Mouse (Mus musculus): ENCODE results near the gene Nup62cl. TPM values are rescaled to one million over a fixed set of nuclear protein-coding genes. Genes with fewer than 3 reads are reported as not detected.

The Nup62cl gene
- total RNA-seq (2018; cell fraction: chromatin; rRNA removed): not detected
- not detected for total RNA-seq (2018; cell fraction: cytosol; rRNA removed)
- not detected for total RNA-seq (2018; cell fraction: nucleus; rRNA removed)
- not detected in 3 replicates for polyA plus RNA-seq (2018)

DNA sequence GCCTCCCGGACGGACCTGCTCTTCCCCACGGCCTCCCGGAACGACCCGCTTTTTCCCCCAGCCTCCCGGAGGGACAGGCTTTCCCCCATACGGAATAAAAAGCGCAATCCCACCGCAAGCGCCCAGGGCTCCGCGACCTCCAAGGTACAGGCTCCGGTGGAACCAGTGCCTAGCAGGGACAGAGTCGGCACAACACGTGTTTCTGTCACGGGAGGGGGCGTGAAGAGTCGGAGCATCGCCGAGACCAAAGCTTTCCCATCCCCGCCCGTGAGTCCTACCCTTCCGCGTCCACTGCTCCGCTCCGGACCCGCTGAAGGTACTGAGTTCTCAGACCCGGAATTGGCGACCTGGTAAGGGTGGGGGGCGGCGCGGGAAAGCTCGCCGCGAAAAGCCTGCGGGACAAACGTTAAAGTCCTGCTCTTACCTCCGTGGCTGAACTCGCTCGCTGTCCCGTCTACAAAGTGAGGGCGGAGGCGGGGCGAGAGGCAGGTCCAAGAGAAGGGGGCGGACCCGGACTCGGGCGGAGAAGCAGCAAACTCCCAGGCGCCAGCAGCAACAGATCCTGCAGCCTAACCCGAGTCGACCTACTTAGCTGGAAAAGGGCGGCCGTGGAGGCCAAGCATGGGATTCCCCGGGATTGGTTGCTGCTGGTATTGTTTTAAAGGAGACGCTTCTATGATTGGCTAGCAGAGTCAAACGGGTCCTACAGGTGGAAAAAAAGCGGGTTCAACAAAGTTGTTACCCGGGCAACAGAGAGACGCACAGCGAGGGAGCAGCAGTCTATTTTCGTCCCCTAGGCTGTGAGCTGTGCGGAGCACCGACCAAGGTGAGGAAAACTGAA, at the start of gene Nup62cl, which contains the start of gene Pih1h3b:
Gene Nup62cl (minus strand): TSS at position 578 of the 841 bp plus-strand sequence.
Gene Pih1h3b (plus strand): TSS at position 745 of the 841 bp plus-strand sequence.
- Histone ChIP-seq H3K27ac (no peak within 1 kb of the TSS), H3K36me3 (ENCODE audit: inconsistent target) (no peaks in the 10 kb centered on the region), H3K4me3 (ENCODE audit: inconsistent target) (no peak within 1 kb of the TSS), H3K79me2 (ENCODE audit: inconsistent target) (no peaks in the 10 kb centered on the region)
- WGBS (ENCODE audit: missing documents): 31% methylated on average over 49 of the region's 64 CpGs

DNA sequence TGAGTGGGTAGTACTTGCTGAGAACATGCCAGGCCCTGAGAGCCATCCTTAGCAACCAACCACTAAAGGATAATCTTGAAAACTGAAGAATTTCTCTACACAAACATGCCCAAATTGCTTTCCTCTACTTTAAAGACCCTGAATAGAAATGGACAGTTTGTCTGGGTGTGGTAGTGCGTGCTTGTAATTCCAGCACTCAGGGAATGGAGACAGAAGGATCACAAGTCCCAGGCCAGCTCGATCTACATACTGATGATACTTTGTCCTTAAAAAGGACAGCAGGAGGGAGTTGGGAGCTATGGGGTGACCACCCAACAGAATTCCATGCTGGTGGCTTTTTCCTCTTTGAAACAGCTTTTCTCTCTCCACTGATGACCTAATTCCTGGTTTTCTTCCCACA, 31.6 kb upstream of the Nup62cl start:
- Histone ChIP-seq H3K27ac (no peak overlapping the region), H3K79me2 (ENCODE audit: inconsistent target) (no peaks in the 10 kb centered on the region), H3K36me3 (ENCODE audit: inconsistent target) (no peaks in the 10 kb centered on the region), H3K4me3 (ENCODE audit: inconsistent target) (no peak overlapping the region)
- WGBS (ENCODE audit: missing documents): 81% methylated on average over 2 of the region's 2 CpGs

DNA sequence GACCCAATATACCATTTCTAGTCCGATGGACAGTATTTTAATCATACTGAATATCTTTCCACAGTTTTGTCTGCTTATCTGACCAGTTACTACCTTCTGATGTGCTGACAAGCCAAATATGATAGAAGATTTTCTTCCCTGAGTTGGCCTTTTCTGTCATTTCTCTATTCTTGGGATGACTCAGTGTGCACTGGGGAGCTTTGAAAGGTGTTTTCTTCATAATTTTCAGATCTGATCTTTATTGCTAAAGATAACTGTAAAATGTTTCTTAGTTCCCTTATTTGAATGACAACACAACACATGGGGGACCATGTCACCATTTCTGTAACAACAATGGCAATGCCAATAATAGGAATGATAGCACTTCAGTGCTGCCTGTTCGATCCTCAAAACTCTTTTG, 20.0 kb upstream of the Nup62cl start:
- 97% methylated on average over 2 of the region's 2 CpGs for WGBS (ENCODE audit: missing documents)
- Histone ChIP-seq H3K79me2 (ENCODE audit: inconsistent target) (no peaks in the 10 kb centered on the region), H3K36me3 (ENCODE audit: inconsistent target) (no peaks in the 10 kb centered on the region), H3K27ac (no peak overlapping the region), H3K4me3 (ENCODE audit: inconsistent target) (no peak overlapping the region)

DNA sequence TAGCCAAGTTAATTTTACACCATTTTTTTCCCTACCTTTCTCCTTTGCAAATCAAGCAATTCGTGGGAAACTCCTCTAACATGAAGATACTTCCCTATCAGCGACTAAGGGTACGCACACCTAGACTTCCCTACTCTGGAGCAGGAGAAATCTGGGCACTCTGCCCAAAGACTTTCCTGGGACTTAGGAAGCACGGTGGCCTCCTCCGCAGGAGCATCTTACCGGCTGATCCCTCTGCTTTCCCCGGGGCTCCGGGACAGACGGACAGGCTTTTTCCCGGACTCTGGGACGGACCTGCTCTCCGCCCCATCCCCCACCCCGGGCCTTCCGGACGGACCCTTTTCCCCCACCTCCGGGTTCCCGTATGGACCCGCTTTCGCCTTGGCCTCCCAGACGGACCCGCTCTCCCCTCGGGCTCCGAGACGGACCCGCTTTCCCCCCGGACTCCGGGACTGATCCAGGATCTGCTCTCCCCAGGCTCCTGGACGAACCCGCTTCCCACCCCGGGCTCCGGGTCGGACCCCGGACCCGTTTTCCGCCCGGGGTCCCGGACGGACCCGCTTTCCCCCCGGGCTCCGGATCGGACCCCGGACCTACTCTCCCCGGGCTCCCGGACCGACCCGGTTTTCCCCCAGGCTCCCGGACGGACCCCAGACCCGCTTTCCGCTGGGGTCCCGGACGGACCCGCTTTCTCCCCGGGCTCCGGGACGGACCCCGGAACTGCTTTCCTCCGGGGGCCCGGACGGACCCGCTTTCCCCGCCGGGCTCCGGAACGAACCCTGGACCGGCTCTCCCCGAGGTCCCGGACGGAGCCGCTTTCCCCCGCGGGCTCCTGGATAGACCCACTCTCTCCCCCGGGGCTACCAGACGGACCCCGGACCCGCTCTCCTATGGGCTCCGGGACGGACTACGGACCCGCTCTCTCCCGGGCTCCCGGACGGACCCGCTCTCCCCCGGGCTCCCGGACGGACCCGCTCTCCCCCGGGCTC, 1.3 kb downstream of the Nup62cl start:
- no peaks in the 10 kb centered on the region for H3K79me2 ChIP-seq (ENCODE audit: inconsistent target)
- WGBS (ENCODE audit: missing documents): 19% methylated on average over 43 of the region's 90 CpGs
- H3K36me3 ChIP-seq (ENCODE audit: inconsistent target): no peaks in the 10 kb centered on the region
- H3K4me3 ChIP-seq (ENCODE audit: inconsistent target): no peak overlapping the region
- no peak overlapping the region for H3K27ac ChIP-seq

DNA sequence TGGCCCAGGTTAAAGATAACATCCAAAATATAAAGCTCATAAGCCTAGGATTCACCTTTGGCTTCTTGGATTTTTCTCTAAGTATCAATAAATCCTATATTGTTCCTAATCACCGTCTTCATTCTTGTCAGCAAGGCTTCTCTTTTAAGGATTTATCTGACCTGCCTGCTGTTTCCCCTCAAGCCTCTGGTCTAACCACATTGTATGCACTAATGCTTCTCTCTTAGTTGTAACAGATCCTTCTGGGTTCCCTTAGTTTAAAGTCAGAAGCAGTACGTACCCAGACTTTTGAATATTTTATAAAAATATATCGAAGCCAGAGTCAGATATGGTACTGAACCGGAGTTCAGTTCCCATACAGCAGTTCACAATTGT, 63.8 kb downstream of the Nup62cl start:
- peaks cover 29% of the 10 kb centered on the region; the same call in 1 of the 2 replicates for H3K79me2 ChIP-seq (ENCODE audit: inconsistent target)
- no peaks in the 10 kb centered on the region for H3K36me3 ChIP-seq (ENCODE audit: inconsistent target)
- WGBS (ENCODE audit: missing documents): 68% methylated on average over 4 of the region's 4 CpGs
- H3K4me3 ChIP-seq (ENCODE audit: inconsistent target): peak overlapping the region; percentile 66
- no peak overlapping the region for H3K27ac ChIP-seq

DNA sequence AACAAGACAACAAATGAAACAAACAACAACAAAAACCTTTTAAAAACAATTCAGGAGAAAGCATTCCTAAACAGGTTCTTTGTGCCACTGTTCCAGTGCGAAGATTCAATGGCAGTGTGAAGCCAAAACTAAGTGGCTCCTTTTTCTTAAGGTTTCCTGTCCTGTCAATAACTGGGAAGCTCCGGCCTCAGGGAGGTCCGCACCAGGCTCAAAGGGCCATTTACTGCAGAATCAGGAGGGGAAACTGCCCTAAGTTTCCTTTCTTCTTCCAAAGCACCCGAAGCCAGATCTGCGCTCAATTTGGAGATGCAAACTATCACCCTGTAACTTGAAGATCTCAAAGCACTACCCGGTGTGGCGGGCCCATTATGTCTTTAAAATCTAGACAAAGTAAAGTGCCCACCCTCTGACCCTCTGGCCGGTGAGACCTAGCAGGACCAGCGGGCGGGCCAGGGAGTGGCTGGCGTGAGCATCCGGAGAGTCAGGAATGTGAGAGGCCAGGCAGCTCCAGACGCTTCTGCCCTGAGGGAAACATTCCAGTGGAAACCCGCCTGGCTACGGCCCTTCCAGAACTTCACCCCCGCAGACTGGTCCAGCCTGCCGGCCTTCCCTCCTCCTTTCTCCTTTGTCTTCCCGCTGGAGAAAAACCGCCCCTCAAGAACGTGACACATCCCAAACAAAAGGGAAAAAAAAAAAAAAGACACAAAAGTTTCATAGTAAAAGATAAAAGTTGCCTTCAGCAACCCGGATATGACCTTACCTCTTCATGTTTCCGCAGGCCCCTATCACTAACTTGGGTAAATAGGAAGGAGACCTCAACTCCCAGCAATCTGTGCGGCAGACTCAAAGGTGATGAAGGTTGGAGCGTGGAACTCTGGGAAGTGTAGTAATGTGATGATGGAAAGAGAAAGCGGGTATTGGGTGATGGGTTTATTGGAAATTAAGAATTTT, 64.5 kb downstream of the Nup62cl start, which contains the start of gene Rbm41:
Gene Rbm41 (minus strand): TSS at position 856 of the 951 bp plus-strand sequence.
- 20% methylated on average over 19 of the region's 25 CpGs for WGBS (ENCODE audit: missing documents)
- Histone ChIP-seq H3K4me3 (ENCODE audit: inconsistent target) (peak within 1 kb of the TSS; percentile 66), H3K36me3 (ENCODE audit: inconsistent target) (0 out of 2 replicates have a peak, but pooled peaks cover 5% of the 10 kb centered on the region), H3K27ac (peak within 1 kb of the TSS; percentile 16; the same call in 1 of the 2 replicates), H3K79me2 (ENCODE audit: inconsistent target) (peaks cover 29% of the 10 kb centered on the region; the same call in 1 of the 2 replicates)

DNA sequence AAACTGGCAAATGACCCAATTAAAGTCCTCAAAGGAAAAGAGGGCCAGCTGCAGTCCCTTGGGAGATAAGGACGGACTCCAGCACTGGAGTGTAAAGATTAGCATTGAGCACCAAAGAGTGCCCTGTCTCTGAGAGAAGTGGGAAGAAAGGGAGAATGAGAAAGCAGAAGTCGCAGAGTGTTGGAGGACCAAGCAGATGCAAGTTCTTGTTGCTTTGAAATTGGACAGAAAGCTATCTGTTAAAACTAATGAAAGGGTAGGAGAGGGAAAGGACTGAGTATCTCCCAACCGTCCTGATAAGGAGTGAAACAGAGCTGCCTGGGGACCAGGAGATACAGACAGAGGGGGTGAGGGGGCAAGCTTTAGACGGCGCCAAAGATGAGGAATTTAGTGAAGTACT, 80.4 kb downstream of the Nup62cl start:
- H3K27ac ChIP-seq: no peak overlapping the region
- 85% methylated on average over 5 of the region's 5 CpGs for WGBS (ENCODE audit: missing documents)
- H3K4me3 ChIP-seq (ENCODE audit: inconsistent target): no peak overlapping the region
- H3K36me3 ChIP-seq (ENCODE audit: inconsistent target): no peaks in the 10 kb centered on the region
- H3K79me2 ChIP-seq (ENCODE audit: inconsistent target): no peaks in the 10 kb centered on the region

Other genes with a start within 250 kb of the Nup62cl start
- gene Morc4, start 191.0 kb downstream of the Nup62cl start, polyA plus RNA-seq (2018): 0.09 to 0.75 TPM (median 0.68 TPM) in 3 replicates
- gene Rbm41, start 64.1 kb downstream of the Nup62cl start, polyA plus RNA-seq (2018): 3.3 to 5.9 TPM (median 5.7 TPM) in 3 replicates
- gene Pih1h3b, start 167 bp upstream of the Nup62cl start, polyA plus RNA-seq (2018): not detected in 3 replicates